Mouse (Mus musculus) neural tube, embryonic 12.5 days (tissue): ENCODE data around the gene Snrpb. TPM values are rescaled to one million over a fixed set of nuclear protein-coding genes. Genes with fewer than 3 reads are reported as not detected.

Experiments used
- ATAC-seq: fragments of 200-750 bp; cut with Nextera tagmentation; 2 replicates; pipeline ENCODE4 v1.8.0; 2017; ENCODE audit warnings: low read depth, mild to moderate bottlenecking, moderate TSS enrichment, moderate library complexity; ENCODE audit not compliant: low FRiP score
- H3K27ac ChIP-seq: fragments of 300-500 bp; sonication (generic); 2 replicates; pipeline ENCODE4 v1.5.1; 2016
- H3K27me3 ChIP-seq: fragments of 300-500 bp; sonication (generic); replicated peaks from 2 replicates; pipeline ENCODE4 v1.6.1; 2016; ENCODE audit warnings: mild to moderate bottlenecking
- H3K36me3 ChIP-seq: fragments of 300-500 bp; sonication (generic); 2 replicates; pipeline ENCODE4 v1.6.1; 2016; ENCODE audit warnings: mild to moderate bottlenecking
- H3K4me1 ChIP-seq: fragments of 300-500 bp; sonication (generic); 2 replicates; pipeline ENCODE4 v1.6.1; 2016
- H3K4me2 ChIP-seq: fragments of 300-500 bp; sonication (generic); replicated peaks from 2 replicates; pipeline ENCODE4 v1.6.1; 2016; ENCODE audit warnings: mild to moderate bottlenecking
- H3K4me3 ChIP-seq: fragments of 300-500 bp; sonication (generic); 2 replicates; pipeline ENCODE4 v1.5.1; 2016
- H3K9ac ChIP-seq: fragments of 300-500 bp; sonication (generic); 2 replicates; pipeline ENCODE4 v1.6.1; 2016; ENCODE audit warnings: mild to moderate bottlenecking
- H3K9me3 ChIP-seq: fragments of 300-500 bp; sonication (generic); 2 replicates; pipeline ENCODE4 v1.6.1; 2016; ENCODE audit warnings: mild to moderate bottlenecking
- WGBS: fragments of 180-500 bp; shearing (Covaris S2); methylation state at CpG from one replicate; pipeline ENCODE4 v1.1.7; 2016; 5-methylcytosine and 5-hydroxymethylcytosine counted together
- polyA plus RNA-seq: library from polyadenylated mRNA; unstranded; fragments of >200 nt; fragmentation: Nextera tagmentation; extraction: Ambion mirVana; gene quantifications from 2 replicates; pipeline ENCODE4 v1.2.1, GENCODE M21; 2016

Gene Snrpb
- polyA plus RNA-seq, 1 experiment from 2014 or later = 516 TPM

DNA sequence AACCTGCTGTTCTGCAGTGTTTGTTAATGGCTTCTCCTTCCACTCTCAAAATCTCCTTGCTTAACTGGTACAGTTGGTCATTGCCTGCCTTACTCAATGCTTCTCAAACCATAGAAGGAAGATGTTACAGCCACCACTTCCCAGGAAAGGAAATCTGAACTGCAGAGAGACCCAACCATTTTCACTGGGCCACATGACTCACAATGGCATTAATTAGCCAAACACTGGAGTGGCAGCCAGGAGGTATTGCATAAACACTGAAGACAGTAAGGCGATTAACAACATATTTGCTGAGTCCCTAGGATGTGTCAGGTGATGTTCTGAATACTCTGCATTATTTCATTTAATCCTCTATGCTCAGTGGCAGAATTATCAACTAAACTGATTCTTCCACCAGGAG, 53.1 kb downstream of the Snrpb start:
- WGBS = 83% methylated on average over 1 of the region's 1 CpGs

DNA sequence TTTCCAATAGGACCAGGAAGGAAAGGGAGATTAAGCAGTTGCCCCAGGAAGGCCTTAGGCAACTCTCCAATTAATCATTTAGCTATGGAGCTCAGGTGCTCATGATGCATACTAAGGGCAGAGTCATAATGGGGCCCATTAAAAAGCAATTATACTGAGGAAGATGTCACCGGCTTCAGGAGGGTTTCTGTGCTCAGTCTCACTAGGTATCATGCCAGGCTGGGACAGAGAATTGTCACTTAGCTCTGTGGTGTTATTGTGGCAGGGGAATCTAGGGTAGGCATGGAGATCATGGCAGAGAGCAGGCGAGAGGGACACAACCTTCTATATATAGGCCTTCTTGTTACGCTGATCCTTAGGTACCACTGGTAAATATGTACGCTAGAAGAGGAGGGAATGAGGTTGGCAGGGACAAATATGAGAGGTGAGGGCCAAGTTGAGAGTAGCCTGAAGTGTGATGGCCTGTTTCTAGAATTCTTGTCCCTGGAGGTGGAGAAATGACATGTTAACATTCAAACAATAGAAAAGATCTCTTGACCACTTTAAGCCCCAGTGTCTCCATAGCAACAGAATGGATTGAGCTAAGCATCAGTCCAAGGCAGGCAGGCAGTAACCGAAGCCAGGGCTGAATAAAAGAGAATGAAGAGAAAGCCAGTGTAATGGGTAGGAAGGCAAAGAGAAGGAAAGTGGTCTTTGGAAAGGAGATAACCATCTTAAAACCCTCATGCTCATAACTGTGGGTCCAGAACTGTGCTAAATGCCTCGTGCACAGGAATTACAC, 53.7 kb downstream of the Snrpb start:
- no peak overlapping the region for H3K9ac ChIP-seq
- H3K9me3 ChIP-seq = no peaks in the 10 kb centered on the region
- no peak for ATAC-seq
- peaks cover 8% of the 10 kb centered on the region; the same call in 1 of the 2 replicates for H3K4me1 ChIP-seq
- H3K36me3 ChIP-seq = no peaks in the 10 kb centered on the region
- no peaks in the 10 kb centered on the region for H3K27me3 ChIP-seq
- H3K4me2 ChIP-seq = no peak overlapping the region
- H3K27ac ChIP-seq = no peak overlapping the region
- 63% methylated on average over 6 of the region's 6 CpGs for WGBS
- no peak overlapping the region for H3K4me3 ChIP-seq

More for the DNA sequence above, 53.1 kb downstream of the Snrpb start:
- Histone ChIP-seq H3K4me2 (no peak overlapping the region), H3K27ac (no peak overlapping the region), H3K27me3 (no peaks in the 10 kb centered on the region), H3K4me3 (no peak overlapping the region), H3K9ac (no peak overlapping the region), H3K4me1 (peaks cover 8% of the 10 kb centered on the region; the same call in 1 of the 2 replicates), H3K36me3 (no peaks in the 10 kb centered on the region), H3K9me3 (no peaks in the 10 kb centered on the region)
- no peak for ATAC-seq

Other genes with a start within 250 kb of the Snrpb start
- gene Tgm3, start 167.1 kb downstream of the Snrpb start, polyA plus RNA-seq = not detected in 2 replicates
- gene Tgm6, start 67.0 kb downstream of the Snrpb start, polyA plus RNA-seq = not detected in 2 replicates
- not detected in 2 replicates for gene Tmc2, start 15.8 kb upstream of the Snrpb start, polyA plus RNA-seq
- gene Nop56, start 95.0 kb upstream of the Snrpb start, polyA plus RNA-seq = 288 and 289 TPM in 2 replicates
- gene Idh3b, start 105.1 kb upstream of the Snrpb start, polyA plus RNA-seq = 128 and 133 TPM in 2 replicates
- 3.8 and 4.3 TPM in 2 replicates for gene Ebf4, start 115.8 kb upstream of the Snrpb start, polyA plus RNA-seq
- 32.2 and 34.3 TPM in 2 replicates for gene Cpxm1, start 218.2 kb upstream of the Snrpb start, polyA plus RNA-seq
- gene Gm28372, start 225.8 kb upstream of the Snrpb start, polyA plus RNA-seq = 0.10 and 0.13 TPM in 2 replicates
- 0.29 TPM in 1 of 2 replicates, not detected in the other for gene 1700020A23Rik, start 225.9 kb upstream of the Snrpb start, polyA plus RNA-seq
- not detected in 2 replicates for gene Tmem239, start 227.1 kb upstream of the Snrpb start, polyA plus RNA-seq
- 104 and 120 TPM in 2 replicates for gene Vps16, start 244.9 kb upstream of the Snrpb start, polyA plus RNA-seq
- 11.8 TPM in 2 replicates for gene Pced1a, start 245.3 kb upstream of the Snrpb start, polyA plus RNA-seq